Mouse (Mus musculus) ovary, postnatal 36 days (tissue): ENCODE data around the gene Ptprn2.

ENCODE experiments used
- DNase-seq: peaks from one replicate; pipeline ENCODE4 v3.0.0; 2022; ENCODE audit warnings: low spot score, mixed read lengths

Ptprn2 gene

GRCm38 (mm10) chr12:116642191-116642549 is 156.7 kb downstream of the Ptprn2 start:
- no peak for DNase-seq

DNA sequence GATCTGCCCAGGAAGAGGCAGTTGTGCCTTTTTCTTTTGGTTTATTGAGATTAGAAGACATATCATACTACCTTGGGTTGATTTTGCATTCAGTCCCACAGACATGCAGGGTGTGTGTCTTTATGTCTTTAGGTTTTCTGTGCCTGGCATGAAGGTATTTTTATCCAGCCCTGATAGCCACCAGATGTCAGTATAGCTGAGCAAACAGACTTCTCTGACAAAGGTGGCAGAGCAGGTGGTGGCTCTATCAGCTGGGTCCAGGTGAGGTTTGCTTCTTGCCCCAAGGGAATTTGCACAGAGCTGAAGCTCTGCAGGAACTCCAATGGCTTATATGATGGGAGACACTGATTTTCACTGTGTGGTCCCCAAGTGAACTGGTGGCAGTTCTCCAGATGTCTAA is 161.3 kb downstream of the Ptprn2 start:
- DNase-seq, result no peak

- peak; percentile 11 for DNase-seq
Measured at GRCm38 (mm10) chr12:116648584-116649206, 163.2 kb downstream of the Ptprn2 start.

DNA sequence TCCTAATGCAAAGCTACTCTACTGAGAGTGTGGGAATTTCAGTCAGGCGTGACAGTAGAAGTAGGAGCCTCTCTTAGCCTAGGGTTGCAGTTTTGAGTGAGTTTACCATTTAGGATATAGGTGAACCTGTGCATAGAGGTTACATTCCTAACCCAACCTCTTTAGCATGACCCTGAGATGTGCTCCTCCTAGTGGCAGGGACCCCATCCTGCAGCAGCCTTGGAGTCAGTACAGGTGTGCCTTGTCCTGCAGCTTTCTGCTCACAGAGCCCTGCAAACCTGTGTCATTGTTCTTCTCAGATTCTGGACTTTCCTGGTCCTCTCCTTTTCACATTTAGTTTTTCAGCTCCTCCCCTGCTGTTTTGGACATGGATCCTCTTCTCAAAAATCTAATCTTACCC is 168.2 kb downstream of the Ptprn2 start:
- DNase-seq, result no peak

DNA sequence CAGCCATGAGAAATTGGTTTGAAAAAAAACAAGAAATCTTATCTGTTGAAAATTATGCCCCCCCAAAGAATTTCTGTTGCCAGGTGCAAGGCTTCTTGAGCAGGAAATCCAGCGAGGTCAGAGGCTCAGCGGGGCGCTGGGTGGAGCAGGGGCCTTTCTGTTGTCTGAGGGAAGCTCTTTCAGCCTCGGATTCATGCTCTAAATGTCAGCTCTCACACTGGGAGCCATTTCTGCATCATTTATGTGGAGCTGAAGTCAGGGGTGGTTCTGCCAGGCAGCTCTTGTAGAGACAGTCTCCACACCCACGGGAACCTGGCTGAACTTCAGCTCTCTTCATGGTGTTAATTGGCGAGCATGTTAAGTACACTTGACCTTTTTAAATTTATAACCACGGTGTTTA is 174.6 kb downstream of the Ptprn2 start:
- DNase-seq, result no peak

- DNase-seq, result no peak
Measured at GRCm38 (mm10) chr12:116661018-116661417, 175.5 kb downstream of the Ptprn2 start.

DNA sequence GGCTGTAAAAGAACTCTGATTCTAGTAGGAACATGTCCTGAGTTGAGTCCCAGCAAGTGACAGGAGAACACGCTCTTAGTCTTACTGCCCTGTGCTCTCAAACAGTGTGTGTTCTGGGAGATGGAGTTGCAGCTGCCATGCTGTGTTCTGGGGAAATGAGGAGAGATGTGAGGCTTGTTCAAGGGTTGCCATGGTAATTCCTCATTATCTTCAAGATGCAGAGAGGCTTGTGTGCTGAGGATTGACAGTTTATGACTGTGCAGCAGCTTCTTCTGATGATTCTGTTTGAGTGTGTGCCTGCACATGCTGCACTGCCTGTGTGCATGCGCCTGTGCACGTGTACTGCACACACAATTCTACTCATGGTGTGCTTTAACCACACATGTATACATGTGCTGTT is 192.2 kb downstream of the Ptprn2 start:
- DNase-seq, result no peak

GRCm38 (mm10) chr12:116689832-116690231 is 204.3 kb downstream of the Ptprn2 start:
- no peak for DNase-seq

GRCm38 (mm10) chr12:116709535-116709934 is 224.0 kb downstream of the Ptprn2 start:
- DNase-seq, result no peak

- no peak for DNase-seq
Measured at GRCm38 (mm10) chr12:116710716-116711115, 225.2 kb downstream of the Ptprn2 start.

- no peak for DNase-seq
Measured at GRCm38 (mm10) chr12:116711133-116711532, 225.6 kb downstream of the Ptprn2 start.

GRCm38 (mm10) chr12:116713096-116713495 is 227.6 kb downstream of the Ptprn2 start:
- DNase-seq, result no peak

GRCm38 (mm10) chr12:116721062-116721461 is 235.5 kb downstream of the Ptprn2 start:
- DNase-seq, result no peak

DNA sequence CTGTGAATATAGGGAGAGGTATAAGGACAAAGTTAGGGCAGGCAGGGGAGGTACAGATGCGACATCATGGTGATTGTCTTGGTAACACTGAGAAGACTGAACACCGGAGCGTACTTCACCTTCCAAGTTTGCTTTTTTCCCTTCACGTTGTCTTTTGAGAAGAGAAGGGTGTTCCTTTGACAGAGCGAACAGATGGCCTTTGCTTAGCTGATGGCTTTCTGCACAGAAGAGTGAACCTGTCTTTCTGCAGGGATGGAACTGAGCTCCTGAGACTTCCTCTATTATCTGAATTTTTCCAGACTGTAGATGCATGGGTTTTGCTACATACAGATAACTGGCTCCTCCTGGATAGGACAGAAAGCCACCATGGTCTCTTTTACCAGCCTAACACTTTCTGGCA is 254.6 kb downstream of the Ptprn2 start:
- DNase-seq, result no peak

- DNase-seq, result no peak
Measured at GRCm38 (mm10) chr12:116741300-116741699, 255.8 kb downstream of the Ptprn2 start.

DNA sequence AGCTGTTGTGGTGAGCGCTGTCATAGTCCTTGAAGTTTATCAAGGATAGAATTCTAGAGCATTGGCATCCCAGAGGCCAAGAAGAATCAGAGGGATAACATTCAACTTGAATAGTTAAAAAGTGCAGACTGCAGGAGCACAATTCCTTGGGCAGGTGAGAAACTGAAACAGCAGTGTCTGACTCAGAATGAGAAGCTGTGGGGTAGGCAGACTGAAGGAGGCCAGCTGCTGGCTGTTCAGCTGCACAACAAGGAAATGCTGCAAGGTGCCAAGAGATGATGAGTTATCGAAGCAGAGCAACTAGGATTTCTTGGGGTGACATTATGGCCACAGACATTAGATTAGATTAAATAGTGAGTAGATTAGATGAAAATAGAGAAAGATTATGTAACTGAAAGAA is 260.9 kb downstream of the Ptprn2 start:
- DNase-seq, result no peak

DNA sequence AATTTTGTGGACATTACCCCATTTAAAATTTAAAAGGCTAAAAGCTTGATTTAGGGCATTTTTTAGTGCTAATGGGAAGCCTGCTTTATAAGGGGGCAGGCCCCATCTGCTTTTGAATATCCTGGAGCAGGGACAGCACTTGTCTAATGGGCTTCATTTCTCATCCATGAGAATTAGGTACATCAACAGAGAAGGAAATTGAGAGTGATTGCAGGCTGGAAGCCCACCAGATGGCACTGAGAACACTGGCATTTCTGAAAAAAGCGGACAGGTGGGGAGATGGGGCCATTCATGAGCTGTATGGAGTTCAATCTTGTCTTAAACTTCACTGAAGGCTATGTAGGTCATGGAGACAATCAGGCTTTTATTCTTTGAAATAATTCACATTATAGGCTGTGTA is 267.3 kb downstream of the Ptprn2 start:
- DNase-seq, result no peak

DNA sequence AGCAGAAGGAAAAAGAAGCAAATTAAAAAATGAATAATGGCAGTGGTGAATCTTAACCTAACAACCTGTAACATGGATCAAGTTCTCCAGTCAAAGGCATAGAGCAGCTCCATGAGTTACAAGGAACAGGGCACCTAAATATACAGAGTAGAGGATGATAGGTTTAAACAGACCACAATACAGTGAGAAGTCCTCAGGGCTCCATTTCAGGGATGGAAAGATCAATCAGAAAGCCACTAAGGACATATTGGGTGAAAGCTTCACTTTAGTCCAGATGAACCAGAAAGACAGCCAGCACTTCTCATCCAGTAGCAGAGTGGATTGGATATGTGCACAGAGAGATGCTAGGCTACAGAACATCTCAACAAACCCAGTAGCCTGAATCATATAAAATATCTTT is 278.4 kb downstream of the Ptprn2 start:
- DNase-seq, result no peak

GRCm38 (mm10) chr12:116770911-116771310 is 285.4 kb downstream of the Ptprn2 start:
- DNase-seq, result no peak

DNA sequence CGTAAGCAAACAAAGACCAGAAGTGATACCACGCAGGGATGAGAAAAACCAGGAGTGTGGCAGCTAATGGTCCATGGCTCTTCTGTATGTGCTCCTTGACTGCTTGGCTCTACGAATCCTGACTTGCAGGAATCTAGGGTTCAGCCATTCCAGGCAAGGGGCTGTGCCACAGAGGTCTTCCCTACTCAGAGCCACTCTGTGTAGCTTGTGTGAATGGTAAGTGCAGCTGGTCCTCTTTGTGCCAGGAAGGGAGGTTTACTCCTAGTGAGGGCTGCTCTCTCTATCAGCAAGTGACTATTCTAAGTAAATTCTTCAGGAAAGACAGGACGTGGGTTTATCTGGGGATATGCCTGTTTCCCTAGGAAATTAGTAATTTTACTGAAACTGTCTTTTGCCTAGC is 286.0 kb downstream of the Ptprn2 start:
- no peak for DNase-seq

GRCm38 (mm10) chr12:116772081-116772566 is 286.6 kb downstream of the Ptprn2 start:
- no peak for DNase-seq

- no peak for DNase-seq
Measured at GRCm38 (mm10) chr12:116773344-116773743, 287.8 kb downstream of the Ptprn2 start.

GRCm38 (mm10) chr12:116776447-116776846 is 290.9 kb downstream of the Ptprn2 start:
- DNase-seq, result no peak
